Mouse (Mus musculus) cerebellum, postnatal 25 days (tissue): ENCODE measurements around the gene Olfr78.

ENCODE experiments used
- DNase-seq, 2 experiments: peaks; one replicate each; pipeline ENCODE4 v3.0.0; 2021; ENCODE audit warnings: mixed read lengths in 2 of 2

The Olfr78 gene

DNA sequence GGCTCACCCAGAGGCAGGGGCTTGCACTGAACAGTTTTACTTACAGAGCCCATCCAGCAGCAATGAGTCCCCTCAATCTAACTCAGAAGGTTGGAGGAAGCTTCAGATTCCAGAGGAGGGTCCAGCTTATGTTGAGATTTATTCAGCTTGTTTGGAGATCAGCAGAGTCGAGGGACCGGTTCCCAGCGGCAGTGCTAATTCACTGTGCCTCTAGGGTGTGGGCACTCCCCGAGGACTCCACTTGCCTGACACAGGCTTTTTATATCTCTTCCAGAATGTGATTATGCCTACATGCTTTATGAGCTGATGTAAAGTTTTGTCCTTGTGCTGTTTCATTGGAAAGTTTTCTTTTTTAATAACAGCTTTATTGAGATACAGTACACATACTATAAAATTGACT, at the start of gene Olfr78, which contains the start of gene Olfr560:
Olfr78 (minus strand) TSS at position 206 of the 400 bp plus-strand sequence.
Olfr560 (minus strand) TSS at position 101 of the 400 bp plus-strand sequence.
- no peak for DNase-seq

DNA sequence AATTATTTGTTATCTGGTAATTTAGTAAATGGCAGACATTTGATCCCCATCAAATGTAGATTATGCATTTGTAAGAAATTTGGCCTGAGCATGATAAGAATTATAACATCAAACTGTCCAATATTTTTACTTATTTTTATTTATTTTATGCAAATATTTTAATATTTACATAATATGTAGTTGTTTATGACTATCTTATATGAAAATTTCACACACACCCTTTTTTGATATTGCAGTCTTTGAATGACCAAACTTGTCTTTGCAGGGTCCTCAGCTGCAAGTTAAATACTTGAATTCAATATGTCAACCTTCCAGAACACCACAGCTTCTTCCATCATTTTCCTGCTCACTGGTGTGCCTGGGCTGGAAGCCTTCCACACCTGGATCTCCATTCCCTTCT, 43.9 kb upstream of the Olfr78 start, which contains the start of gene Olfr564:
Olfr564 (plus strand) TSS at position 301 of the 400 bp plus-strand sequence.
- DNase-seq = no peak

DNA sequence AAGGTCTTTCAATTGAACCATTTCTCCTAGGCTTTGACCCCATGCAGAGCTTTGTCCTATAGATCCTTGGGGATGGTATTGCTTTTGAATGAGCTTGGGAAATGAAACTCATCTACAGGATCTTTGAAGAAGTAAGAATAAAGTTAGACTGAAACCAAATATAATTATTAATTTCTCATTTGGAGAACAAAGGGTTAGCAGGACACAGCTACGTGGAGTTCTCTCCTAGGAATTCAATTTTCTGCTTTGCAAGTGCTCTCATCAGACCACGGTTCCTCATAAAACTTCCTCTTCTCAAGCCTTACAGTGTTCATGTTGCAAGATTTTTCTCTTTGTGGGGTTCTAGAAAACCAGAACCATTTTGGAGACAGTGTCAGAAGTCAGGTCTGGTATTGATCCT, 11.7 kb upstream of the Olfr78 start, which contains the start of gene Olfr561:
Olfr561 (plus strand) TSS at position 301 of the 400 bp plus-strand sequence.
- no peak for DNase-seq

DNA sequence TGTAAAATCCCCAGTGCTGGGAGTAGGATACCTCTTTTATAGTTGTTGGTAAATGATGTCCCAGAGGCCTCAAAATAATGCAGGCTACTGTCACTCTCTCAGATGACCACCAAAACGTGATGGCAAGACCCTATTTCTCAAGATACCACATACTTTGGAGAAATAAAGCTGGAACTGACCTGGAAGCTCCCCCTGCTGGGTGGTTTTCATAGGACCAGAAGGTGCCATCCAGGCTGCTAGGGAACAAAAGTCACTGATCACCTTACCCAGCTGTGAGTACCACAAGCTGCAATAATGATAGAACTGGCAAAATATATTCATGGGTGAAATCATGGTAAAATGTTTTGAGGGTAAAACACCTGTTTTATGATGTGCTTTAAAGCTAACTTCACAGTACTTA, 7.2 kb downstream of the Olfr78 start:
- DNase-seq = peak in 1 of 2 experiments; percentile 2

DNA sequence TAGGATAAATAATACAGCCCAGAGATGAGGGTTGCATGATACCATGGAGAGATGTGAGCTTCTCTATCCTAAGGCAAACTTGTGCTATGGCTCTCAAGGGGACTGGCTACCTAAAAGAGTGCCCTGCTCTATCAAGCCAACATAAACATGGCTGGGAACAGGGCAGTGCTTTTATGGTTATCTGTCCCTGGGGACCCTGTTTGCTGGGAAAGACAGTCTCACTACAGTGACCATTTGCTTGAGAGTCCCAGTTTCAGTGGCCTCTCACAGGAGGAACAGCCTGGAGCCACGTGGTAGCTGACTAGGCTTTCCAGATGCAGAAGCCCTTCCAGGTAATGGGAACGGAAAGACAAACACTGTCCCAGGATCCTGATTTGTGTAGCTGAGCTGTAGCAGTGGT, 21.6 kb downstream of the Olfr78 start:
- DNase-seq = no peak

DNA sequence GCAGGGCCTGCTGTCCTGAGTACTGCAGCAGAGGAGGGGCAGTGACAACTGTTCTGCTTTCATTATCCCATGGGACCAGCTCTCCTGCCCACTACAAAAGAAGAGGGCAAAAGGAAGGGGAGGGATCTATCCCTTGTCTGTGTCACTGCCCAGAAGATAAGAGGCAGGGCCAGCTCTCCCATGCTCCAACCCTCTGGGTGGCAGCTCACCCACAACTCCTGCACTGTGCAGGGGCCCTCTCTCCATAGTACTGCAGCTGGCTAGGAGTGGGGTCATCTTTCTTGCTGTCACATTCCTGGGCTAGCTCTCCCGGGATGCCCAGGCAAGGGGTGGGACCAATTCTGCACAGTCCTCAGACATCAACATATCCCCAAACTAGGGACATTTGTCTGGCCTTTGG, 25.5 kb downstream of the Olfr78 start:
- no peak for DNase-seq

DNA sequence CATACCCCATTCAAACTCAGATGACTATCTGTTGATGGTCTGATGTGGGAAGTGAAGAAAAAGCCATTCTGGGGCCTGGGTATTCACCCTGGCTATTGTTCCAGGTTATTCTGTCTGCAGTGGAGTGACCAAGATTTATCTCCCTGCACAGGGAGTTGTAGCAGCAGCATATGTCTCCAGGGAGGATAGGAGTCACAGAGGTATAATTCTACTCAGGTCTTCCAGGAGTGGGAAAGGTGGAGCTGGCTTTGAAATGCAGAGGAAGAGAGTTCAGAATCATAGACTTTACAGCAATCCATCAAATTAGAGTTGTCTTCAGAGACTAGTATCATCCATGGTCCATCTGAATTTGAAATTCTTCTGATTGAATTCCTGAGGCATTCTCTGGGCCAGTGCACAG, 31.9 kb downstream of the Olfr78 start, which contains the start of gene Olfr559:
Olfr559 (minus strand) TSS at position 101 of the 400 bp plus-strand sequence.
- DNase-seq = no peak

DNA sequence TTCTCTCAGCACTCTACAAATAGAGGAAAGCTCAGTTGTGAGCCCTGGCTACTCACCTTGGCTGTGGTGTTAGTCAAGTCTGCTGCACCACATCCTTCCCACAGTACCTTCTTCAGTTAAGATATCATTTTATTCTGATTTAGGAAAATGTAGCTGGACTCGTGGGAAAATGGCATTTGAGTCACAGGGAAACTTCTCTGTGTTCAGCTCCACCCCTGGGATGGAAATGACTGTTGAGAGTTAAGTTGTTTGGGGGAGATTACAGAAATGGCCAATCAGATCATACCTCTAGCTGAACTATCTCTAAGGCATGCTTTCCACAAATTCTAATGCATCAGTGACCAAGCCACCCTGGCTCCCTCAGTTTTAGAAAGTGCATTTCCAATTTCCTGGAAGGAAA, 40.3 kb downstream of the Olfr78 start, which contains the start of gene Olfr33:
Olfr33 (minus strand) TSS at position 101 of the 400 bp plus-strand sequence.
- DNase-seq = no peak

DNA sequence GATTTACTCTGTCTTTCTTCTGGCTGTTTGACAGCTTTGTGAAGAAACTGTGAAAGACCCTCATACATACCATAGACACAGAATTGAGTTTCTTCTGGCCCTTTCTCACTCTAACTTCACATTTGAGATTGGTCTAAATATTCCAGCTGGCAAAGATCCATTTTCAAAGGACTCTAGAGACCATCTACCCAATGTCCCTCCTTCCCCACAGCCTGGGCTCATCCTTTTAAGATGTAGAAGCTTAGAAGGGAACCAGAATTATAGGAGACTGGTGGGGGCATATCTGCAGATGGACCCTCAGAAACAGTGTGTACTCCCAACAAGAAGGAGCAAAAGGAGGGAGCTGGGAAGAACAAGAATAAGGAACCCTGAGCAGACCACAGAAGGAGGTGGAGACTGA, 57.4 kb downstream of the Olfr78 start, which contains the start of gene Olfr558:
Olfr558 (plus strand) TSS at position 301 of the 400 bp plus-strand sequence.
- DNase-seq = no peak

DNA sequence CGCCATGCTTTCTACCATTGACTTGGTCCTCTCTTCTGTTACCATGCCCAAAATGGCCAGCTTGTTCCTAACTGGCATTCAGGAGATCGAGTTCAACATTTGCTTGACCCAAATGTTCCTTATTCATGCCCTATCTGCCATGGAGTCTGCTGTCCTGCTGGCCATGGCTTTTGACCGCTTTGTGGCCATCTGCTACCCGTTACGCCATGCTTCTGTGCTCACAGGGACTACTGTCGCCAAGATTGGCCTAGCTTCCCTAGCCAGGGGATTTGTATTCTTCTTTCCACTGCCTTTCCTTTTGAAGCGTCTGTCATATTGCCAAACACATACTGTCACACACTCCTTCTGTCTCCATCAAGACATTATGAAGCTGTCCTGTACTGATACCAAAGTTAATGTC, 60.8 kb downstream of the Olfr78 start:
- DNase-seq = peak; percentile 29 to 54

DNA sequence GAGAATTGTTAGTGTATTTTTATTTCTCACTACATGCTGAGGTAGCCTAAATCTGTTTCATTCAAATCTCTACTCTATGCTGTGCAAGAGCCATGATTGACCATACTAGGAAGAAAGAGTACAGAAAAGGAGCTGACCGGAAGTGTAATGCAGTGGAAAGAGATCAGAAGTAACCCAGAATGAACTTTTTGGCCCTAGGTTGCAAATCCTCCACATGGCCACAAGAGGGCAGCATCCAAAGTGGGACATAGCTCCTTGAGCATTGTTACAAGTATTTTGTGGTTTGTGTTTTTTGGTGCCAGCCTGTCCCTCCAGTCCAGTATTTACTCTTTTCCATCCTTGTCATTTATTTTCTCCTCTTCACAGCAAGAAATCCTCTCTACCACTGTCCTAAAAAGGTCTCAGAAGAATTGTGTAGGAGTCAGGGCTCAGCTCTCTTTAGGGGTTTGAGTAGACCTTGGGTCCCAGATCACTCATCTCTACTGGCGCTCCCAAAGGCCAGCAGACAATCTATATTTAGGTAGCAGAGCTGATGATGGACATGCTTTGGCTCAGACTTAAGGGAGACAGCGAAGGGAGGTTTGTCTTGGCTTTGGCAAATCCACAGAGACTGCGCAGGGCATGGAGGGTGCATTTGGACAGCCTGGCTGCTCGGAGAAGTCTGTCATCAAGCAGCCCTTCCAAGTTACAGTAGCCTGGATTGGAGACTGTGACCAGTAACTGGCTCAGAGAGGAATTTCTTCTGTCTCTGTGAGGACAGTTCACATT, 63.7 kb downstream of the Olfr78 start, which contains the start of gene Olfr557:
Olfr557 (plus strand) TSS at position 553 of the 768 bp plus-strand sequence.
- peak; percentile 12 to 45 for DNase-seq
